Mouse (Mus musculus) naive thymus-derived CD4-positive, alpha-beta T cell, adult 2 months (primary cell): ENCODE results near the gene Cabin1.
A peak's percentile ranks its signal among the peaks of the same experiment; 100 is the strongest.

ENCODE experiments used
- DNase-seq: peaks from one replicate; pipeline ENCODE4 v3.0.0-alpha.2; 2011; ENCODE audit warnings: low read depth

Gene Cabin1

GRCm38 (mm10) chr10:75701280-75701679, 62.9 kb downstream of the Cabin1 start:
- DNase-seq: no peak

DNA sequence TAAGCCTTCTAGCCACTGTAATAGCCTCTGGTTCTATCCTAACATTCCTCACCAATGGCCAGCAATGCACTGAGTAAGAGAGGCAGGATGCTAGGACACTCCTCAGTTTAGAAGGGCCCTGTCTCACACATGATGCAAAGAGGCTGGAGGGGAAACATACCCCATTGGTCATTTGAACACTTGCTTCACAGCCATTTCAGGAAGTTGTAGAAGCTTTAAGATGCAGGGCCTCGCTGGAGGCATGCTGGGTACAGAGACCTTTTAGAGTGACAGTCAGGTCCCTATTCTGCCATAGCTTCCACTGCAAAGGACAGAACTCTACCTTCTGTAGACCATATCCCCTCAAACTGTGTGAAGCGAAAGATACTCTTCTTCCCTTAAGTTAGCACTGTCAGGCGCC, 66.4 kb downstream of the Cabin1 start:
- DNase-seq: no peak

DNA sequence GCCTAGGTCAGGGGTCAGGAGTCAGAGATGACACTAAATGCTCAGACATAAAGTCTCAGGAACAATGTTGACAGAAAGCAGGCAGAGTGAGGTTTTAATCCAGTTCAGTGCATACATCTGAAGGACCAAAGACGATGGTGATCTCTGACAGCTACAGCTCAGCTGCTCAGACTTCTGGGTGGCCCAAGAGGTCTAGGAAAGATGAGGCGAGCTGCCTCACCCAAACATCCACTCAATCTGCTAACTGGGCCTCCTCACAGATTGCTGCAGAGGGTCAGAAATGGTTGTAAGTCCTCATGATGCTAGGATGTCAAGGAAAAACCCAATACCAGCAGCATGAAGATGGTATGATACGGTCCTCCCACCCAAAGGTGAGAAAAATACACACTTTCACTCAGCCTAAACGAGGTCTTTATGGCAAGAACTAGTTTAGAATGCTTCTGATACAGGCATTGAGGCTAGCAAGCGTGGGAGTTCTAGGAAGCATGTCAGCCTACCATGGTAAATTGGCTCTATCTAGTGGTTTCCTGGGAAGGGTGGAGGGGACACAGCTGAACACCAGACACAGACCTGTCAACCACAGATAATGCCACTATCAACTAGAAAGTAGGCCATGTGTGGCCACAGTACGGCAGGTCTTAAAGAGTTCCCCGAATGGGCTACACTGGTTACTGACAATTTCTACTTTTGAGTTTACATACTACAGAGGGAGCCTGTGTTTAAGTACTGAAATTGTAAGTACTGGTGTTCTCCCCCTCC, 67.4 kb downstream of the Cabin1 start:
- no peak for DNase-seq

GRCm38 (mm10) chr10:75695521-75695920, 68.6 kb downstream of the Cabin1 start:
- no peak for DNase-seq

- DNase-seq: no peak
Measured at GRCm38 (mm10) chr10:75695078-75695477, 69.1 kb downstream of the Cabin1 start.

DNA sequence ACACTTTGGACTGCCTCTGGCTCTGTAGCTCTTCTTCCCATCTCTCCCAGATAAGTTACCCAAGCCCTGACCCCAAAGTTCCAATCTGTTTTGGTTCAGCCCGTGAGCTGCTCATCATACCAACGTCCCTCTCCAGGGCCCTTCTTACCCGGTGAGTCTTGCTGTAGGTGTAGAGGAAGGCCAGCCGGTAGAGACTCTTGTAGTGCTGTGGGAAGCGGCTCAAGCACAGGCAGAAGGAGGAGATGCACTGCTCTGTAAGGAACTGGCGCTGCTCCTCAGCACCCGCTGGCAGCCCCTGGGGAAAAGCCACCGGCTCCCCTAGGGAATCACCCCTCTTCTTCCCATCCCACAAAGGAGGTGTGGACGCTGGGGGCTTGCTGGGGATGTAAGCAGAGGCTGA, 69.6 kb downstream of the Cabin1 start:
- DNase-seq: no peak

DNA sequence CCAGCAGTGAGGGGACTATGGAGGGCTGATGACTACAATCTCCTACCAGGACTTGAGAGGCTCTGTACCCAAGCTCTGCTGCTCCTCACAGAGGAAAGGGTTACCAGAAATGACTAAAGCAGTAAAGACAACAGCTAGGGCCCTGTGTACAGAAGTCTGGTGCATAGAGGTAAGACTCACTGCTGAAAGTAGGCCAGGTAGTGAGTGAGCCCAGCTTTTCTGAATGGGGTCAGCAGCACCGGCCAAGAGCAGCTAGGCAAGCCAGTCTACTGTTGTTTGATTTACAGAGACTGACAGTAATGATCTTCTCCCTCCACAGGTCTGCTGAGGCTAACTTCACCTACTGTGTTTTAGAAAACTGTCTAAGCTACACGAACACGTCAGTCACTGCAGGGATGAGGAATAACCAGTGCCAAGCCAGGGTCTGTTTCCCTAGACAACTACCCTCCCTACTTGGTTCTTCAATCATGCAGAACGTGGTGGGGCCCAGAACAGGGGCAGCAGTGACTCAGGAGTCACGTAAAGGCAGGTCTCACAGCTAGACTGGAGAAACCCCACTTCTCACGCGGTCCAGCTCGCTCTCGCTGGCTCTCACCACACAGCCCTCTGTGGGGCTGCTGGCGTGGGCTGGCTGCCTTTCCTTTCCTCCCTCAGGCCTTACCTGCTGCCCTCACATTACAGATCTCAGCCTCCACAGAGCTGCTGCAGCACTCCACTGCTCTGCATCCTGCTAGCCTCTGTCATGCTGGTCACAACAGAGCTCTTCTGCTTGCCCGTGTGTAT, 70.5 kb downstream of the Cabin1 start:
- DNase-seq: no peak

- no peak for DNase-seq
Measured at GRCm38 (mm10) chr10:75688598-75688997, 75.5 kb downstream of the Cabin1 start.

- DNase-seq: no peak
Measured at GRCm38 (mm10) chr10:75686724-75687123, 77.4 kb downstream of the Cabin1 start.

DNA sequence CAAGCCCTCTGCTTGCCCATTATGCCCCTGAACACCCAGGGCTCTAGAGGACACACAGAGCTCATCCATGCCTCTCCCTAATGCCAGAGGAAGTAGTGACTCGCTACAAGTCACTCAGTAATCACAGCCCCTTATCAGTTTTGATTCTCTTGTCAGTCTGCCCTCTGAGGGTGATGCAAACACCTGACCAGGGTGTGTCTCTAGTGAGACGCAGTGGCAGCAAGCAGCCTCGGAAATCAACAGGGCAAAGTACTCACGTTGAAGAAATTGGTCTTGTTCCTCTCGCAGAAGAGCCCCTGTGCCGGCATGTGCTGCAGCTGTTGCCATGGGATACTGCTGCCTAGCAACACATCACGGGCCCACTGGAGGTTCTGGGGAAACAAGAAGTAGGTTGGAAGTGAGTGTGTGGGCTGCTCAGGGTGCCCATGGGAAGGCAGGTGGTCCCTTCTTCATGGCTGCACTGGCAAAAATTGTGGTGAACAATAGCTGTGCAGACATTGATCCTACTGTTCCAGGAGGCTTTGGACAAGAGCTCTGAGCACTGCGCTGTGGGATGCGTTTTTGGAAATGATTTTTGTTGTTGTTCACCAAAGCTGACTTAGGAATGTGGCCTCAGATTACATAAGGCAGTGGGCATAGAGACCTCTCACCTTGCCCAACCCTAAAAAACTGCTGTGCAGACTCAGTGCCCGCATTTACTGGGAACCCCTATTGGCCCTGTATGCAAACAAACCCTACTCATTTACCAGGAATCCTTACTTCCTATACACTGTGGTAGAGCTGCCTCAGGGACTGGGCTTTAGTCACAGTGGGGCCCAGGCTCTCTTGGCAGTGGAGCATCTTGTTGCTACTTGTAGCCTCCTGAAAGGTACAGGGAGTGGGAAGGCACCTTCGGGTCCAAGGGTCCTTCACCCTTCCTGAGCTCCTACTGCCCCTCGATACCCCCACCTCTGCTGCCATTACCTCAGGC, 79.8 kb downstream of the Cabin1 start:
- DNase-seq: no peak

DNA sequence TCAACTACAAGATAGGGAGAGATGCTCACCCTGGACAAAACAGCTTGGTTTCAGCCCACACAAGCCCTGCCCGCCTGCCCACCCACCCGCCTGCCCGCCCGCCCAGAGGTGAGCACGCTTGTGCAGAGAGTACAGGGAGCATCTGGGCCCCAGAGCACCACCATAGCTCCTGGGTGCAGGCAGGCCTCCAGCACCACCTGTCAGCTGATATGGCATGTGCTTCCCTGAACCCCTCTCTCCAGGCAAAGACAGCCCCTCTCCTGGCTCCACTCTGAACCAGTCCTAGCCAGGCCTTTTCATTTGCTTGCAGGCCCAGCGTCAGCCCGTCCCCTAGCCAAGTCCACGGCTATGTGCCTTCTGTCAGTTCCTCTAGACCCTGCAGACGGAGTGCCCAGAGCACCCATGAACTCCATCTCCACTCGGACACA, 83.6 kb downstream of the Cabin1 start:
- DNase-seq: no peak

DNA sequence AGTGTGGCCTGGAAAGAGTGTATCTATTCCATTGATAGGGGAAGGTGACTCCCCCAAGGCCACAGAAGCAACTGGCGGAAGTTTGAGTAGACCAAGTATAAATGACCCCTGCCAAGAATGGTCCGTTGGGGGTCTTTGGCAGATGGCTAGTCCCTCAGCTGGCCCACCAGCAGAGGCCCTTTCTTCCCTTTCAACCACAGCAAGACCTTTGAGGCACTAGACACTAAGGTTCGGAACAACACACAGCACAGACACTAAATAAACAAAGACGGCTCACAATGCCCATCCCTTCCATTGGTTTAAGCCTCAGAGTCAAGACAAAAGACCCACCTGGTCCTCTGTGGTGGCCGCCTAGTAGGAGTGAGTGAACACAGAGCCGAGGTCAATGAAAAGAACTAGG, 84.9 kb downstream of the Cabin1 start:
- no peak for DNase-seq

DNA sequence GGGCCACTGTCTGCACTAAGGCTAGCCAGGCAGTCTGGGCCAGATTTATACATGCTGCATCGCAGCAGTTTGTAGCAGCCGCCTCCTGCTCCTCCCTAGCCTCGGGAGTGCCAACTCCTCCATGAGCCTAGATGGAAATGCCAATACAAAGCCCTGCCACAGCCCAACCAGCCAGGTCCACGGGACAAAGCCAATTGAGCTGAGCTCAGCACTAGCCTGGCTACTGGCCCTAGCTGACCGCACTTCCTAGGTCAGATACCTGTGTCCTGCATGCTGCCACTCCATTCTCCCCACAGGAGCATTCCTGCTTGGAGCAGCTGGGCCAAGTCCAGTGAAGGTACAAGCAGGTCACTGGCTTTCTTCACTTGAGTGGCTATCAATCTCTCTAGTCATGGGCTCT, 86.2 kb downstream of the Cabin1 start:
- DNase-seq: no peak

DNA sequence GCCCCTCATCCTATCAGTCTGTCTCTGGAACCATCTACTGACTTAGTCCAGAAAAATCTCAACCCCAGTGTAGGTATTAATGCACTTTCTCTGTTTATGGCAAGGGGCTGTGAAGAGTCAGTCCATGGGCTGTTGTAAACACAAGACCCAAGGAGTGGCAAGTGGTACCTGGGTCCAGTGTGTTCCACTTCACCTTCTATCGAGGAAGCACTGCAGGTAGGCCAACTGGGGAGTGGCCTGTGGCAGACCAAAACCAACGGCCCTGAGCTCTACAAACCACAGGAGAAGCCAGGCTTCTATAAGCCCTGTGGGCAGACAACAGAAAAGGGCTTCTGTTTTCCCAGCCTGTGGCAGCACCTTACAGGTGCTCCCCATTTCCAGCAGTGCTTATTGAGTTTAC, 86.6 kb downstream of the Cabin1 start:
- no peak for DNase-seq

DNA sequence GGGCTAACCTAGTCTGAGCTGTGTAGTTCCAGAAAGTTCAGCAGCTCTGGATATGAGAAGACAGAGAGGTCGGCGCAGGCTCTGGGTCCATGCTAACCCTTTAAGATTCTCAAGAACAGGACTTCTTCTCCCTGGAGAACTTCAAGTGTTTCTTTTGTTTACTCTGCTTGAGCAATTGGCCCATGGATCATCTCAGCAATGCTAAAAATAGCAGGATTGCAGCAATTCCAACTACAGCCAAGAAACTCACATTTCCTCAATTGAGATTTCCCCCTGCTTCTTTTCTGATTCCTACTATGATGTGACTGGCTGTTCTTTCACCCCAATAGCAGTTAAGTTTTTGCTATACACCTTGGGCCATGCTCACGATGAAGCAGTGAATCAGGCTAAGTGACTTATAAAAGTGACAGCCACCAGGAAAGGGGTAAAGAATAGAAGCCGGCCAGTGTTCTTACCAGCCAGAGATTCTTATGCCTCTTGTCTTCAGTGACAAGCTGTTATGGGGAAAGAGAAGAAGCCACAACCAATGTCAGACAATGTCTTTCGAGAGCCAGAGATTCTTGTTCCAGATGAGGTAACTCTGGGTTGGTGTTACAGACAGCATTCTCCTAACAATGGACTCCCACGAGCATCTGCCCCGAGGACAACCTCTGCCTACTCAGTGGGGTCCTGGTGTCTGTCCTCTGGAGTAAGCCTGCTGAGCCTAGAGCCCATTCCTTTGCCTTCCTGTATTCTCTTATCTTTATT, 87.1 kb downstream of the Cabin1 start:
- no peak for DNase-seq

GRCm38 (mm10) chr10:75676286-75676685, 87.9 kb downstream of the Cabin1 start:
- DNase-seq: no peak

DNA sequence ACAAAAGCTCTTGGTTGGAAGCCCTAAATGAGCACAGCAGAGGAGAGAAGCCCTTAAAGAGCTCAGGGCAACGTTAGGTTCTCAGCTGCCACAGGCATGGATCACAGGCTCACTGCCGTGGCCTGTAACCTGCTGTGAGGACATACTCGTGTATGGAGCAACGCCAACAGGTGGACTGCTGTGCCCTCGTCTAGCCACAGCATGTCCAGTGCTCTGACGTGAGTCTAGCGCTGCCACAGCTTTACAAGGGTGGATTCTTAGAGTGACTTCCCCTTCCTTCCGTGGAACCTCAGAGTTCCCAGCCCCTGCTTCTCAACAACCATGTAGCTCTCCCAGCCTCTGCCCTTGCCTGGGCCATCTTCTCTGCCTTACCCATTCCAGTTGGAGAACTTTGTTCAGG, 88.5 kb downstream of the Cabin1 start:
- DNase-seq: no peak

GRCm38 (mm10) chr10:75669936-75670335, 94.2 kb downstream of the Cabin1 start:
- no peak for DNase-seq

- no peak for DNase-seq
Measured at GRCm38 (mm10) chr10:75667911-75668270, 96.2 kb downstream of the Cabin1 start.

- peak; percentile 73 for DNase-seq
Measured at GRCm38 (mm10) chr10:75667115-75667910, 96.8 kb downstream of the Cabin1 start.
